Mouse (Mus musculus) activated CD4-positive, CD25-positive, alpha-beta regulatory T cell, adult 4 months (primary cell): ENCODE data around the gene Fam183b. TPM values are rescaled to one million over a fixed set of nuclear protein-coding genes. Genes with fewer than 3 reads are reported as not detected.
"Not testable (repeated sequence)": the region's sequence is repeated elsewhere in the genome, so short reads cannot be mapped to it uniquely, and the experiment has no call there.

Experiments
- ATAC-seq: one replicate; pipeline ENCODE4 v1.8.0; 2017
- polyA plus RNA-seq, 2 experiments: library from polyadenylated mRNA; unstranded; fragments of 100-300 nt; shearing (Covaris generic); gene quantifications; one replicate each; pipeline ENCODE4 v1.2.1; 2017

Gene Fam183b
- polyA plus RNA-seq, 2 experiments from 2014 or later, result not detected

GRCm38 (mm10) chr11:58752434-58752833 lies 49.3 kb downstream of the Fam183b start, which contains the start of gene Olfr316:
Olfr316 (plus strand) TSS chr11:58752734.
- ATAC-seq, result no peak

- not testable (repeated sequence) for ATAC-seq
Measured at GRCm38 (mm10) chr11:58751096-58751495, 50.7 kb downstream of the Fam183b start.

Other genes with a start within 250 kb of the Fam183b start
- gene Olfr328, start 246.3 kb downstream of the Fam183b start, polyA plus RNA-seq, result not detected
- gene Olfr224, start 231.4 kb downstream of the Fam183b start, polyA plus RNA-seq, result not detected
- not detected for gene Olfr325, start 224.2 kb downstream of the Fam183b start, polyA plus RNA-seq
- not detected for gene Olfr324, start 206.8 kb downstream of the Fam183b start, polyA plus RNA-seq
- not detected for gene 2210407C18Rik, start 185.9 kb downstream of the Fam183b start, polyA plus RNA-seq
- gene Olfr323, start 171.5 kb downstream of the Fam183b start, polyA plus RNA-seq, result not detected
- not detected for gene Trim58, start 161.5 kb downstream of the Fam183b start, polyA plus RNA-seq
- gene Olfr322, start 143.2 kb downstream of the Fam183b start, polyA plus RNA-seq, result not detected
- gene Olfr320, start 120.9 kb downstream of the Fam183b start, polyA plus RNA-seq, result under 1 TPM in 1 of 2 experiments, not detected in 1; 0.11 TPM
- not detected for gene Olfr319, start 102.8 kb downstream of the Fam183b start, polyA plus RNA-seq
- not detected for gene Olfr318, start 77.9 kb downstream of the Fam183b start, polyA plus RNA-seq
- not detected for gene Olfr317, start 62.7 kb downstream of the Fam183b start, polyA plus RNA-seq
- gene Olfr316, start 49.2 kb downstream of the Fam183b start, polyA plus RNA-seq, result not detected
- gene Olfr315, start 28.8 kb downstream of the Fam183b start, polyA plus RNA-seq, result not detected
- gene Olfr314, start 19.0 kb downstream of the Fam183b start, polyA plus RNA-seq, result not detected
- gene Olfr313, start 13.0 kb upstream of the Fam183b start, polyA plus RNA-seq, result not detected
- under 1 TPM in 1 of 2 experiments, not detected in 1; 0.20 TPM for gene Olfr312, start 27.3 kb upstream of the Fam183b start, polyA plus RNA-seq
- under 1 TPM in 1 of 2 experiments, not detected in 1; 0.28 TPM for gene Olfr311, start 37.3 kb upstream of the Fam183b start, polyA plus RNA-seq
- gene Gm12258, start 45.2 kb upstream of the Fam183b start, polyA plus RNA-seq, result 10 to 100 TPM in 1 of 2 experiments, 1 to 10 TPM in 1; 9.8 to 10.5 TPM
- gene 2810021J22Rik, start 65.3 kb upstream of the Fam183b start, polyA plus RNA-seq, result 1 to 10 TPM; 6.4 to 9.2 TPM
- 1 to 10 TPM; 7.4 to 7.7 TPM for gene Zfp39, start 102.3 kb upstream of the Fam183b start, polyA plus RNA-seq
- not detected for gene Btnl10, start 115.9 kb upstream of the Fam183b start, polyA plus RNA-seq
- gene Rnf187, start 137.0 kb upstream of the Fam183b start, polyA plus RNA-seq, result 10 to 100 TPM; 11.4 to 17.9 TPM
- 1 to 10 TPM; 1.8 to 4.2 TPM for gene Hist3h2ba, start 147.0 kb upstream of the Fam183b start, polyA plus RNA-seq
- 1 to 10 TPM; 3.5 to 5.4 TPM for gene Hist3h2a, start 152.7 kb upstream of the Fam183b start, polyA plus RNA-seq
- under 1 TPM; 0.17 to 0.20 TPM for gene Trim17, start 152.7 kb upstream of the Fam183b start, polyA plus RNA-seq
- 10 to 100 TPM; 18.5 to 22.2 TPM for gene Trim11, start 176.1 kb upstream of the Fam183b start, polyA plus RNA-seq